Mouse (Mus musculus): ENCODE results near the gene Aco2. TPM values are rescaled to one million over a fixed set of nuclear protein-coding genes. Genes with fewer than 3 reads are reported as not detected.

Aco2 gene
- polyA plus RNA-seq, 1 experiment, result 621 TPM

DNA sequence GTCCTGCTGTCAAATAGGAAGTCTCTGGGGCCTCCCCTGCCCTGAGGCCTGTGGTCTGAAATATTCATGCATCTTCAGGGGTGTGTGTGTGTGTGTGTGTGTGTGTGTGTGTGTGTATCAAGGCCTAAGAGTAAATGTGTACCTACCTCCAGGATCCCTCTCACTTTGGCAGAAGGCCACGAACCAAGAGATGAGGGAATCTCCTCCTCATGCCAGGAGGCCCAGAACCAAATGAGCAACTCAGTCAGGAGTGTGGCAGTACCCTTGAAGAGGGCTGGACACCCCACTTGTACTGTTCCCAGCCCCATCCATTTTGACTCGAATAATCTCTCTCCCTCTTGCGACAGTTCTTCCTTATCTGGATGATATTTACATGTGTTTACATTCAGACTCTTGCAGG, 39.9 kb upstream of the Aco2 start:
- H3K4me3 ChIP-seq (replicated peaks; ENCODE audit: insufficient read depth, low read depth, low read length), result no peak overlapping the region
- peak in 1 of 2 experiments; percentile 32 for DNase-seq
- H3K27me3 ChIP-seq (ENCODE audit: control insufficient read depth, insufficient read depth, low read length), result no peaks in the 10 kb centered on the region
- peaks cover 47% of the 10 kb centered on the region for H3K4me1 ChIP-seq (ENCODE audit: control insufficient read depth, insufficient read depth, low read length)
- H3K27ac ChIP-seq (ENCODE audit: insufficient read depth, low read length), result no peak overlapping the region
- WGBS, result 72% methylated on average over 3 of the region's 3 CpGs
- TF ChIP-seq POLR2A (IDR thresholded peaks at IDR 0.05; ENCODE audit: borderline replicate concordance, insufficient read depth, low read length) (no peak), CTCF (IDR thresholded peaks at IDR 0.05; ENCODE audit: borderline replicate concordance, insufficient read depth, low read depth, low read length) (no peak)

GRCm38 (mm10) chr15:81833481-81833880, 38.6 kb upstream of the Aco2 start:
- Histone ChIP-seq H3K4me1 (ENCODE audit: control insufficient read depth, insufficient read depth, low read length) (peaks cover 56% of the 10 kb centered on the region), H3K27me3 (ENCODE audit: control insufficient read depth, insufficient read depth, low read length) (no peaks in the 10 kb centered on the region), H3K4me3 (replicated peaks; ENCODE audit: insufficient read depth, low read depth, low read length) (no peak overlapping the region), H3K27ac (ENCODE audit: insufficient read depth, low read length) (peak overlapping the region; percentile 61)
- no peak for DNase-seq
- TF ChIP-seq CTCF (IDR thresholded peaks at IDR 0.05; ENCODE audit: borderline replicate concordance, insufficient read depth, low read depth, low read length) (no peak), POLR2A (IDR thresholded peaks at IDR 0.05; ENCODE audit: borderline replicate concordance, insufficient read depth, low read length) (no peak)
- 87% methylated on average over 4 of the region's 4 CpGs for WGBS

- peak overlapping the region; percentile 61 for H3K27ac ChIP-seq (ENCODE audit: insufficient read depth, low read length)
Measured at GRCm38 (mm10) chr15:81834171-81834841, 37.8 kb upstream of the Aco2 start.

GRCm38 (mm10) chr15:81835007-81835880, 36.9 kb upstream of the Aco2 start:
- peak in 1 of 2 experiments; percentile 22 for DNase-seq
- 75% methylated on average over 10 of the region's 10 CpGs for WGBS
- H3K27me3 ChIP-seq (ENCODE audit: control insufficient read depth, insufficient read depth, low read length), result no peaks in the 10 kb centered on the region
- peaks cover 67% of the 10 kb centered on the region for H3K4me1 ChIP-seq (ENCODE audit: control insufficient read depth, insufficient read depth, low read length)
- H3K27ac ChIP-seq (ENCODE audit: insufficient read depth, low read length), result peak overlapping the region; percentile 93
- TF ChIP-seq CTCF (IDR thresholded peaks at IDR 0.05; ENCODE audit: borderline replicate concordance, insufficient read depth, low read depth, low read length) (no peak), POLR2A (IDR thresholded peaks at IDR 0.05; ENCODE audit: borderline replicate concordance, insufficient read depth, low read length) (no peak)
- no peak overlapping the region for H3K4me3 ChIP-seq (replicated peaks; ENCODE audit: insufficient read depth, low read depth, low read length)

More at GRCm38 (mm10) chr15:81834171-81834841, 37.8 kb upstream of the Aco2 start:
- TF ChIP-seq POLR2A (IDR thresholded peaks at IDR 0.05; ENCODE audit: borderline replicate concordance, insufficient read depth, low read length) (no peak), CTCF (IDR thresholded peaks at IDR 0.05; ENCODE audit: borderline replicate concordance, insufficient read depth, low read depth, low read length) (no peak)
- peak; percentile 67 to 81 for DNase-seq
- Histone ChIP-seq H3K27me3 (ENCODE audit: control insufficient read depth, insufficient read depth, low read length) (no peaks in the 10 kb centered on the region), H3K4me3 (replicated peaks; ENCODE audit: insufficient read depth, low read depth, low read length) (no peak overlapping the region), H3K4me1 (ENCODE audit: control insufficient read depth, insufficient read depth, low read length) (peaks cover 61% of the 10 kb centered on the region)
- 31% methylated on average over 3 of the region's 3 CpGs for WGBS

- peak; percentile 87 to 91 for DNase-seq
- TF ChIP-seq POLR2A (IDR thresholded peaks at IDR 0.05; ENCODE audit: borderline replicate concordance, insufficient read depth, low read length) (peak; percentile 64; the same call in 1 of the 2 replicates), CTCF (IDR thresholded peaks at IDR 0.05; ENCODE audit: borderline replicate concordance, insufficient read depth, low read depth, low read length) (no peak)
- WGBS, result 7% methylated on average over 32 of the region's 33 CpGs
- Histone ChIP-seq H3K4me3 (replicated peaks; ENCODE audit: insufficient read depth, low read depth, low read length) (peak overlapping the region; percentile 2), H3K27me3 (ENCODE audit: control insufficient read depth, insufficient read depth, low read length) (no peaks in the 10 kb centered on the region), H3K4me1 (ENCODE audit: control insufficient read depth, insufficient read depth, low read length) (peaks cover 67% of the 10 kb centered on the region), H3K27ac (ENCODE audit: insufficient read depth, low read length) (peak overlapping the region; percentile 93)
Measured at GRCm38 (mm10) chr15:81836124-81836821, 35.8 kb upstream of the Aco2 start.

DNA sequence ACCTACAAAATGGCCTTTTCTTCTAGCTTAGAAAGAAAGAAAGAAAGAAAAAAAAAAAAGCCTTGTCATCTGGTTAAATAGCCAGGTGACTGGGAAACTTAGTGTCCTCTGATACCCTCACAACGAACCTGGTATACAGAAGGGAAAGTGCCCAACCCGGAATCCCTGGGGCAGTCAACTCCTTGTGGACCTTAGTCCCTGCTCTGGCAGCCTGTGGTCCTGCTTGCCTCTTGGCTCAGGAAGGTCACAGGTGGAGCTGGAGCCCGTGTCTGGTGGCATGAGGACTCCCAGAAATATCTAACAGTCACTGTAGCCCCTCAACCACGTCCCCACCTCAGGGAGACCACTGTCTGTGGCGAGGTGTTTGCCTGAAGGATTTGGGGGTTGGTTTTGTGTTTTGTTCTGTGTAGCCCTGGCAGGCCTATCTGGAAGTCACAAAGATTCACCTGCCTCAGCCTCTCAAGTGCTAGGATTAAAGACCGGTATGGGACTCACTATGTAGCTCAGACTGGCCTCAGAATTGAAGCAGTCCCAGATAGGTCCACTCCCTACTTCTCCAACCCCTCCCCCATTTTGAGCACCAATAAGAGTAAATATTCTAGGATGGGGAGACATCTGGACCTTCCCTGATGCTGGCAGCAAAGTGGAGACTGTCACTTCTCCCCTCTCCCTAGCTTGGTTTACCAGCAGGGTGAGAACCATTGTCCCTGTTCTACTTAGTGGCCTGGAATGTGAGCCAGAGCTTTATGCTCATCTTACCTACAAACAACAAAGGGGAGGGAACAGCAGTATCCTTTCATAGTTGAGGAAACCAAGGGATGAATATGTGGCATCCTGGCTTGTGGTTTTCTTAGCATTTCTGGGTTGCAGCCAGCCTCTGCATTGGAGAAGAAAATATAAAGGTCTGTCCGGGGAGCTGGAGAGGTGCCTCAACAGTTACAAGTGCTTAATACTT, 34.9 kb upstream of the Aco2 start:
- DNase-seq, result peak; percentile 41 to 45
- Histone ChIP-seq H3K4me3 (replicated peaks; ENCODE audit: insufficient read depth, low read depth, low read length) (no peak overlapping the region), H3K27ac (ENCODE audit: insufficient read depth, low read length) (peak overlapping the region; percentile 93), H3K4me1 (ENCODE audit: control insufficient read depth, insufficient read depth, low read length) (peaks cover 63% of the 10 kb centered on the region), H3K27me3 (ENCODE audit: control insufficient read depth, insufficient read depth, low read length) (no peaks in the 10 kb centered on the region)
- WGBS, result 60% methylated on average over 7 of the region's 7 CpGs
- TF ChIP-seq CTCF (IDR thresholded peaks at IDR 0.05; ENCODE audit: borderline replicate concordance, insufficient read depth, low read depth, low read length) (no peak), POLR2A (IDR thresholded peaks at IDR 0.05; ENCODE audit: borderline replicate concordance, insufficient read depth, low read length) (no peak)
